Mouse (Mus musculus): ENCODE data around the gene Scarb2. TPM values are rescaled to one million over a fixed set of nuclear protein-coding genes. Genes with fewer than 3 reads are reported as not detected.

Gene Scarb2
- total and polyA plus RNA-seq, 3 experiments, result 6.5 to 50.0 (median 31.8) TPM

GRCm38 (mm10) chr5:92505402-92505865, 1.2 kb downstream of the Scarb2 start:
- Histone ChIP-seq H3K4me3 (ENCODE audit: low read depth, low read length) (peak overlapping the region; percentile 97), H3K9me3 (replicated peaks) (no peaks in the 10 kb centered on the region), H3K4me1 (ENCODE audit: insufficient read depth, low read depth, low read length) (peaks cover 62% of the 10 kb centered on the region), H3K27me3 (ENCODE audit: insufficient read depth, low read length) (no peaks in the 10 kb centered on the region), H3K36me3 (replicated peaks) (peaks cover 28% of the 10 kb centered on the region)
- DNase-seq (ENCODE audit: low spot score) (peak; percentile 80), ATAC-seq (ENCODE audit: extremely low read depth, insufficient number of reproducible peaks, low FRiP score, poor library complexity, severe bottlenecking) (peak; percentile 78)
- TF ChIP-seq GATA1 (IDR thresholded peaks at IDR 0.05; ENCODE audit: borderline replicate concordance, low read length) (no peak), CTCF (IDR thresholded peaks at IDR 0.05; ENCODE audit: low read depth, low read length) (no peak), GATA2 (IDR thresholded peaks at IDR 0.05; ENCODE audit: borderline replicate concordance, low read depth, low read length) (no peak), TAL1 (conservative IDR thresholded peaks at IDR 0.05; ENCODE audit: low read depth, low read length) (no peak), POLR2AphosphoS5 (IDR thresholded peaks at IDR 0.05; ENCODE audit: insufficient replicate concordance, low read depth, low read length) (no peak)

- peaks cover 33% of the 10 kb centered on the region for H3K36me3 ChIP-seq (replicated peaks)
- H3K27me3 ChIP-seq (ENCODE audit: insufficient read depth, low read length), result no peaks in the 10 kb centered on the region
- TF ChIP-seq CTCF (IDR thresholded peaks at IDR 0.05; ENCODE audit: low read depth, low read length) (no peak), POLR2AphosphoS5 (IDR thresholded peaks at IDR 0.05; ENCODE audit: insufficient replicate concordance, low read depth, low read length) (no peak), GATA1 (IDR thresholded peaks at IDR 0.05; ENCODE audit: borderline replicate concordance, low read length) (no peak)
- H3K9me3 ChIP-seq (replicated peaks), result no peaks in the 10 kb centered on the region
- DNase-seq (ENCODE audit: low spot score) (no peak), ATAC-seq (ENCODE audit: extremely low read depth, insufficient number of reproducible peaks, low FRiP score, poor library complexity, severe bottlenecking) (no peak; the same call in 1 of the 2 replicates)
- H3K4me1 ChIP-seq (ENCODE audit: insufficient read depth, low read depth, low read length), result peaks cover 68% of the 10 kb centered on the region
- peak overlapping the region; percentile 97 for H3K4me3 ChIP-seq (ENCODE audit: low read depth, low read length)
These were observed 1.8 kb downstream of the Scarb2 start for GRCm38 (mm10) chr5:92504676-92505400.

GRCm38 (mm10) chr5:92503856-92504618, 2.6 kb downstream of the Scarb2 start:
- no peak for DNase-seq (ENCODE audit: low spot score)
- ATAC-seq (ENCODE audit: extremely low read depth, insufficient number of reproducible peaks, low FRiP score, poor library complexity, severe bottlenecking), result no peak; the same call in 1 of the 2 replicates
- peaks cover 72% of the 10 kb centered on the region for H3K4me1 ChIP-seq (ENCODE audit: insufficient read depth, low read depth, low read length)

GRCm38 (mm10) chr5:92503356-92503847, 3.2 kb downstream of the Scarb2 start:
- H3K36me3 ChIP-seq (replicated peaks), result peaks cover 44% of the 10 kb centered on the region
- H3K27me3 ChIP-seq (ENCODE audit: insufficient read depth, low read length), result no peaks in the 10 kb centered on the region
- DNase-seq (ENCODE audit: low spot score) (no peak), ATAC-seq (ENCODE audit: extremely low read depth, insufficient number of reproducible peaks, low FRiP score, poor library complexity, severe bottlenecking) (no peak)
- TF ChIP-seq CTCF (IDR thresholded peaks at IDR 0.05; ENCODE audit: low read depth, low read length), result no peak
- no peak for TF ChIP-seq POLR2AphosphoS5 (IDR thresholded peaks at IDR 0.05; ENCODE audit: insufficient replicate concordance, low read depth, low read length)
- no peak for TF ChIP-seq GATA2 (IDR thresholded peaks at IDR 0.05; ENCODE audit: borderline replicate concordance, low read depth, low read length)
- H3K4me3 ChIP-seq (ENCODE audit: low read depth, low read length), result peak overlapping the region; percentile 30; the same call in 1 of the 2 replicates
- peaks cover 71% of the 10 kb centered on the region for H3K4me1 ChIP-seq (ENCODE audit: insufficient read depth, low read depth, low read length)
- no peaks in the 10 kb centered on the region for H3K9me3 ChIP-seq (replicated peaks)

More at GRCm38 (mm10) chr5:92503856-92504618, 2.6 kb downstream of the Scarb2 start:
- no peak for TF ChIP-seq POLR2AphosphoS5 (IDR thresholded peaks at IDR 0.05; ENCODE audit: insufficient replicate concordance, low read depth, low read length)
- no peak for TF ChIP-seq GATA1 (IDR thresholded peaks at IDR 0.05; ENCODE audit: borderline replicate concordance, low read length)
- TF ChIP-seq TAL1 (conservative IDR thresholded peaks at IDR 0.05; ENCODE audit: low read depth, low read length), result no peak
- TF ChIP-seq CTCF (IDR thresholded peaks at IDR 0.05; ENCODE audit: low read depth, low read length), result no peak
- no peak for TF ChIP-seq GATA2 (IDR thresholded peaks at IDR 0.05; ENCODE audit: borderline replicate concordance, low read depth, low read length)
- Histone ChIP-seq H3K9me3 (replicated peaks) (no peaks in the 10 kb centered on the region), H3K4me3 (ENCODE audit: low read depth, low read length) (peak overlapping the region; percentile 97), H3K27me3 (ENCODE audit: insufficient read depth, low read length) (no peaks in the 10 kb centered on the region), H3K36me3 (replicated peaks) (peaks cover 39% of the 10 kb centered on the region)

- Histone ChIP-seq H3K27me3 (ENCODE audit: insufficient read depth, low read length) (no peaks in the 10 kb centered on the region), H3K36me3 (replicated peaks) (peaks cover 69% of the 10 kb centered on the region), H3K4me1 (ENCODE audit: insufficient read depth, low read depth, low read length) (peaks cover 76% of the 10 kb centered on the region), H3K9me3 (replicated peaks) (no peaks in the 10 kb centered on the region), H3K4me3 (ENCODE audit: low read depth, low read length) (no peak overlapping the region)
- TF ChIP-seq TAL1 (conservative IDR thresholded peaks at IDR 0.05; ENCODE audit: low read depth, low read length), result no peak
- TF ChIP-seq GATA1 (IDR thresholded peaks at IDR 0.05; ENCODE audit: borderline replicate concordance, low read length), result no peak
- TF ChIP-seq GATA2 (IDR thresholded peaks at IDR 0.05; ENCODE audit: borderline replicate concordance, low read depth, low read length), result no peak
- no peak for TF ChIP-seq POLR2AphosphoS5 (IDR thresholded peaks at IDR 0.05; ENCODE audit: insufficient replicate concordance, low read depth, low read length)
- TF ChIP-seq CTCF (IDR thresholded peaks at IDR 0.05; ENCODE audit: low read depth, low read length), result no peak
- ATAC-seq (ENCODE audit: extremely low read depth, insufficient number of reproducible peaks, low FRiP score, poor library complexity, severe bottlenecking) (peak; percentile 66), DNase-seq (ENCODE audit: low spot score) (no peak)
These were observed 7.3 kb downstream of the Scarb2 start for GRCm38 (mm10) chr5:92499378-92499777.

- ATAC-seq (ENCODE audit: extremely low read depth, insufficient number of reproducible peaks, low FRiP score, poor library complexity, severe bottlenecking), result no peak
- no peak for TF ChIP-seq GATA1 (IDR thresholded peaks at IDR 0.05; ENCODE audit: borderline replicate concordance, low read length)
- TF ChIP-seq POLR2AphosphoS5 (IDR thresholded peaks at IDR 0.05; ENCODE audit: insufficient replicate concordance, low read depth, low read length), result no peak
- TF ChIP-seq TAL1 (conservative IDR thresholded peaks at IDR 0.05; ENCODE audit: low read depth, low read length), result no peak
- no peak for TF ChIP-seq CTCF (IDR thresholded peaks at IDR 0.05; ENCODE audit: low read depth, low read length)
- no peak for TF ChIP-seq GATA2 (IDR thresholded peaks at IDR 0.05; ENCODE audit: borderline replicate concordance, low read depth, low read length)
- Histone ChIP-seq H3K4me3 (ENCODE audit: low read depth, low read length) (no peak overlapping the region; the same call in 1 of the 2 replicates), H3K36me3 (replicated peaks) (peaks cover 75% of the 10 kb centered on the region), H3K4me1 (ENCODE audit: insufficient read depth, low read depth, low read length) (peaks cover 77% of the 10 kb centered on the region), H3K27me3 (ENCODE audit: insufficient read depth, low read length) (no peaks in the 10 kb centered on the region), H3K9me3 (replicated peaks) (no peaks in the 10 kb centered on the region)
- DNase-seq (ENCODE audit: low spot score), result no peak
These were observed 8.0 kb downstream of the Scarb2 start for GRCm38 (mm10) chr5:92498661-92499060.

Measured in G1E (cell line).